27 mouse cellular contexts compared by ENCODE assay signal in the genomic region with DNA sequence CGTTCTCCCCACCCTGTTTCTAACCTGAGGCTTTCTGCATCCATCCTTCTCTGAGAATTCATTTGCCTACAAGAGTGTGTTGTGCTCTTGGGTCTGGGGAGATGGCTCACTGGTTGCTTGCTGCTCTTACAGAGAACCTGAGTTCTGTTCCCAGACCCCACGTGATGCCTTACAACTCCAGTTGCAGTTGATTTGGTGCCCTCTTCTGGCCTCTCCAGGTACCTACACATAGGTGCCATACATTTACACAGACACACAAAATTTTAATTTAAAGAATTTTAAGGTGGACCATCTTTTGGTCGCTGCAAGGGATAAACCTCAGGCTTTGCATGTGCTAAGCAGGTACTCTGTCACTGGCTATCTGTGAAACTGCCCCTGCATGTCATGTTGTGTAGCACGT. TPM values are rescaled to one million over a fixed set of nuclear protein-coding genes. Genes with fewer than 3 reads are reported as not detected.
A peak's percentile ranks its signal among the peaks of the same experiment; 100 is the strongest.
DNase-seq lines count a peak whose midpoint lies in the region; ATAC-seq and TF ChIP-seq lines count a peak whose summit lies in the region.
"Had no signal": no experiment of that assay in that cellular context is flagged by ENCODE, and none has a peak within 500 bp of the region (broad histone marks: within the 10 kb centered on the region; RNA-seq: fewer than 3 reads in every experiment).

No protein-coding gene starts in this region.

- H3K27me3 ChIP-seq in intestine, postnatal 0 days (replicated peaks; ENCODE audit: control insufficient read depth, insufficient read depth, low read length), result no peaks in the 10 kb centered on the region
- no peaks in the 10 kb centered on the region for H3K27me3 ChIP-seq in intestine, embryonic 15.5 days (replicated peaks)
- no peaks in the 10 kb centered on the region for H3K27me3 ChIP-seq in midbrain, postnatal 0 days (ENCODE audit: insufficient read depth, low read length)
- H3K27me3 ChIP-seq in midbrain, embryonic 16.5 days (ENCODE audit: control insufficient read depth, insufficient read depth, low read depth, low read length), result no peaks in the 10 kb centered on the region
- H3K27me3 ChIP-seq in liver, embryonic 11.5 days (replicated peaks; ENCODE audit: control insufficient read depth, insufficient read depth, low read length), result no peaks in the 10 kb centered on the region
- H3K27me3 ChIP-seq: forebrain, embryonic 13.5 days; heart, embryonic 13.5 days; hindbrain, embryonic 15.5 days had no signal

- DNase-seq in midbrain, postnatal 0 days (ENCODE audit: low spot score), result no peak
- peak; percentile 15 for DNase-seq in ES-E14 (ENCODE audit: low read depth, low spot score)
- DNase-seq in liver, embryonic 11.5 days (ENCODE audit: low spot score), result no peak
- DNase-seq in adrenal gland, adult 8-10 months, result no peak
- DNase-seq: adrenal gland, adult 2 months; adrenal gland, postnatal 25 days; cerebellum, adult 11-12 months; cerebellum, adult 8-10 months; cerebellum, postnatal 14 days; gastrocnemius, postnatal 10 days; gastrocnemius, postnatal 36 days; heart, adult 2 months; heart, postnatal 14 days had no signal

- H3K4me3 ChIP-seq in intestine, postnatal 0 days (ENCODE audit: low read depth, low read length), result no peak overlapping the region
- no peak overlapping the region for H3K4me3 ChIP-seq in intestine, embryonic 15.5 days (replicated peaks)
- no peak overlapping the region for H3K4me3 ChIP-seq in midbrain, postnatal 0 days (ENCODE audit: low read depth, low read length)
- no peak overlapping the region for H3K4me3 ChIP-seq in midbrain, embryonic 16.5 days (ENCODE audit: low read depth, low read length)
- no peak overlapping the region for H3K4me3 ChIP-seq in ES-E14 (ENCODE audit: insufficient read depth in 1 of 2, low read depth in 1 of 2, low read length in 2 of 2, poor library complexity in 1 of 2, severe bottlenecking in 1 of 2)
- H3K4me3 ChIP-seq in cortical plate, adult 2 months (ENCODE audit: insufficient read depth, low read length), result no peak overlapping the region
- no peak overlapping the region for H3K4me3 ChIP-seq in liver, embryonic 11.5 days (ENCODE audit: low read depth, low read length)
- H3K4me3 ChIP-seq: forebrain, embryonic 10.5 days; forebrain, embryonic 13.5 days; heart, adult 2 months; heart, embryonic 10.5 days; heart, embryonic 13.5 days; hindbrain, embryonic 12.5 days; hindbrain, embryonic 15.5 days had no signal

- H3K4me1 ChIP-seq in intestine, postnatal 0 days (replicated peaks; ENCODE audit: control insufficient read depth, insufficient read depth, low read length), result 0 out of 2 replicates have a peak, but pooled peaks cover 5% of the 10 kb centered on the region
- peaks cover 9% of the 10 kb centered on the region; the same call in 1 of the 2 replicates for H3K4me1 ChIP-seq in intestine, embryonic 15.5 days (replicated peaks)
- no peaks in the 10 kb centered on the region for H3K4me1 ChIP-seq in midbrain, postnatal 0 days (ENCODE audit: insufficient read depth, low read length)
- no peaks in the 10 kb centered on the region for H3K4me1 ChIP-seq in midbrain, embryonic 16.5 days (ENCODE audit: control insufficient read depth, insufficient read depth, low read length)
- H3K4me1 ChIP-seq in ES-E14 (ENCODE audit: control insufficient read depth in 2 of 2, insufficient read depth in 2 of 2, low read length in 2 of 2, poor library complexity in 1 of 2), result no peaks in the 10 kb centered on the region
- peaks cover 6% of the 10 kb centered on the region for H3K4me1 ChIP-seq in cortical plate, adult 2 months (ENCODE audit: control insufficient read depth, insufficient read depth, low read length)
- no peaks in the 10 kb centered on the region; the same call in 1 of the 2 replicates for H3K4me1 ChIP-seq in liver, embryonic 11.5 days (replicated peaks; ENCODE audit: control insufficient read depth, insufficient read depth, low read length)
- H3K4me1 ChIP-seq: hindbrain, embryonic 15.5 days had no signal

- H3K9me3 ChIP-seq in intestine, postnatal 0 days (ENCODE audit: control insufficient read depth), result no peaks in the 10 kb centered on the region
- H3K9me3 ChIP-seq in intestine, embryonic 15.5 days, result no peaks in the 10 kb centered on the region
- H3K9me3 ChIP-seq in midbrain, postnatal 0 days (ENCODE audit: low read length), result no peaks in the 10 kb centered on the region
- no peaks in the 10 kb centered on the region for H3K9me3 ChIP-seq in midbrain, embryonic 16.5 days (replicated peaks; ENCODE audit: control insufficient read depth, low read length, poor library complexity, severe bottlenecking)
- H3K9me3 ChIP-seq in ES-E14 (ENCODE audit: control insufficient read depth, insufficient read depth, low read depth, low read length), result no peaks in the 10 kb centered on the region
- no peaks in the 10 kb centered on the region for H3K9me3 ChIP-seq in liver, embryonic 11.5 days (ENCODE audit: control insufficient read depth, low read length)
- H3K9me3 ChIP-seq: forebrain, embryonic 13.5 days; heart, embryonic 10.5 days; hindbrain, embryonic 12.5 days; hindbrain, embryonic 15.5 days had no signal

- peak; percentile 11; the same call in 1 of the 2 replicates for TF ChIP-seq CTCF in intestine, postnatal 0 days (IDR thresholded peaks at IDR 0.05; ENCODE audit: low read depth)
- peak; percentile 21 for TF ChIP-seq CTCF in midbrain, postnatal 0 days (IDR thresholded peaks at IDR 0.05)
- TF ChIP-seq CTCF in cortical plate, adult 2 months (IDR thresholded peaks at IDR 0.05; ENCODE audit: extremely low read depth, insufficient read depth, low read length), result 0 out of 2 replicates have a peak, but pooled peaks have one; percentile 3

- H3K27ac ChIP-seq in intestine, postnatal 0 days (ENCODE audit: low read depth, low read length), result no peak overlapping the region
- H3K27ac ChIP-seq in intestine, embryonic 15.5 days, result no peak overlapping the region
- no peak overlapping the region for H3K27ac ChIP-seq in midbrain, postnatal 0 days (ENCODE audit: low read depth, low read length)
- no peak overlapping the region for H3K27ac ChIP-seq in midbrain, embryonic 16.5 days (ENCODE audit: low read length)
- H3K27ac ChIP-seq in ES-E14 (ENCODE audit: insufficient read depth, low read depth, low read length, poor library complexity, severe bottlenecking), result no peak overlapping the region
- no peak overlapping the region for H3K27ac ChIP-seq in cortical plate, adult 2 months (ENCODE audit: insufficient read depth, low read length)
- no peak overlapping the region for H3K27ac ChIP-seq in liver, embryonic 11.5 days (ENCODE audit: low read depth, low read length)
- H3K27ac ChIP-seq: forebrain, embryonic 10.5 days; forebrain, embryonic 13.5 days; heart, adult 2 months; heart, embryonic 10.5 days; heart, embryonic 13.5 days; hindbrain, embryonic 12.5 days; hindbrain, embryonic 15.5 days had no signal

- in situ Hi-C loops in ES-E14 (cut with MboI; ENCODE audit: low sequenced_read_pairs in 2 of 2, unreplicated experiment in 2 of 2), result no loop called here

- H3K4me2 ChIP-seq in intestine, postnatal 0 days (replicated peaks; ENCODE audit: low read depth), result no peak overlapping the region
- H3K4me2 ChIP-seq in intestine, embryonic 15.5 days (replicated peaks), result no peak overlapping the region
- no peak overlapping the region for H3K4me2 ChIP-seq in midbrain, postnatal 0 days (ENCODE audit: low read depth, low read length, poor library complexity, severe bottlenecking)
- H3K4me2 ChIP-seq in midbrain, embryonic 16.5 days (ENCODE audit: low read length), result no peak overlapping the region
- H3K4me2 ChIP-seq in liver, embryonic 11.5 days, result no peak overlapping the region
- H3K4me2 ChIP-seq: forebrain, embryonic 13.5 days; heart, embryonic 13.5 days; hindbrain, embryonic 12.5 days; hindbrain, embryonic 15.5 days had no signal

- no peaks in the 10 kb centered on the region for H3K36me3 ChIP-seq in intestine, postnatal 0 days (ENCODE audit: control insufficient read depth, insufficient read depth)
- H3K36me3 ChIP-seq in intestine, embryonic 15.5 days, result no peaks in the 10 kb centered on the region
- H3K36me3 ChIP-seq in midbrain, postnatal 0 days (ENCODE audit: insufficient read depth, low read length), result no peaks in the 10 kb centered on the region
- H3K36me3 ChIP-seq in midbrain, embryonic 16.5 days (ENCODE audit: control insufficient read depth, insufficient read depth, low read length), result no peaks in the 10 kb centered on the region
- no peaks in the 10 kb centered on the region for H3K36me3 ChIP-seq in ES-E14 (ENCODE audit: control insufficient read depth, insufficient read depth, low read length, poor library complexity, severe bottlenecking)
- no peaks in the 10 kb centered on the region for H3K36me3 ChIP-seq in liver, embryonic 11.5 days (ENCODE audit: control insufficient read depth, insufficient read depth, low read length)
- H3K36me3 ChIP-seq: forebrain, embryonic 10.5 days; heart, embryonic 10.5 days; heart, embryonic 13.5 days; hindbrain, embryonic 12.5 days; hindbrain, embryonic 15.5 days had no signal

- no peak for TF ChIP-seq POLR2A in cortical plate, adult 2 months (IDR thresholded peaks at IDR 0.05; ENCODE audit: extremely low read depth, insufficient read depth, low read length)

- no peak for ATAC-seq in intestine, postnatal 0 days
- no peak for ATAC-seq in intestine, embryonic 15.5 days
- no peak for ATAC-seq in midbrain, postnatal 0 days (ENCODE audit: low FRiP score)
- no peak for ATAC-seq in midbrain, embryonic 16.5 days
- no peak for ATAC-seq in liver, embryonic 11.5 days (replicated peaks; ENCODE audit: low FRiP score)
- ATAC-seq: forebrain, embryonic 13.5 days; forebrain, embryonic 16.5 days had no signal

- WGBS in intestine, postnatal 0 days, result 92% methylated on average over 4 of the region's 4 CpGs
- WGBS in intestine, embryonic 15.5 days, result 91% methylated on average over 4 of the region's 4 CpGs
- WGBS in midbrain, postnatal 0 days, result 90% methylated on average over 4 of the region's 4 CpGs
- WGBS in midbrain, embryonic 16.5 days, result 93% methylated on average over 4 of the region's 4 CpGs
- WGBS in liver, embryonic 11.5 days, result 78% methylated on average over 4 of the region's 4 CpGs

- no peak overlapping the region for H3K9ac ChIP-seq in intestine, postnatal 0 days (ENCODE audit: low read depth, low read length)
- no peak overlapping the region for H3K9ac ChIP-seq in intestine, embryonic 15.5 days
- H3K9ac ChIP-seq in midbrain, postnatal 0 days (replicated peaks; ENCODE audit: low read length, poor library complexity, severe bottlenecking), result no peak overlapping the region
- no peak overlapping the region for H3K9ac ChIP-seq in midbrain, embryonic 16.5 days (ENCODE audit: low read depth, low read length)
- H3K9ac ChIP-seq in ES-E14 (ENCODE audit: insufficient read depth, low read depth, low read length, poor library complexity, severe bottlenecking), result no peak overlapping the region
- H3K9ac ChIP-seq in liver, embryonic 11.5 days (ENCODE audit: low read depth, low read length), result no peak overlapping the region
- H3K9ac ChIP-seq: forebrain, embryonic 13.5 days; heart, embryonic 13.5 days; hindbrain, embryonic 12.5 days; hindbrain, embryonic 15.5 days had no signal

RNA-seq across cellular contexts. Expression of a gene that starts 57.5 kb away (rescaled TPM):
- 0.46 TPM in 2 replicates for polyA plus RNA-seq in intestine, postnatal 0 days (2015; fragmentation: Nextera tagmentation; extraction: Ambion mirVana)
- polyA plus RNA-seq in intestine, embryonic 15.5 days (2015; fragmentation: Nextera tagmentation; extraction: Ambion mirVana), result 0.97 and 0.98 TPM in 2 replicates
- total RNA-seq in midbrain, postnatal 0 days (2014; rRNA removed), result 1.9 and 2.4 TPM in 2 replicates
- 1.6 and 1.9 TPM in 2 replicates for polyA plus RNA-seq in midbrain, postnatal 0 days (2015; fragmentation: Nextera tagmentation; extraction: Ambion mirVana)
- 1.5 and 1.8 TPM in 2 replicates for polyA plus RNA-seq in midbrain, embryonic 16.5 days (2015; fragmentation: Nextera tagmentation; extraction: Ambion mirVana)
- total RNA-seq in ES-E14 (2012; rRNA removed), result 0.94 and 1.2 TPM in 2 replicates
- 18.8 and 19.5 TPM in 2 replicates for polyA plus RNA-seq in cortical plate, adult 2 months (2012; rRNA removed)
- 0.04 TPM in 1 of 2 replicates, not detected in the other for polyA plus RNA-seq in liver, embryonic 11.5 days (2014; fragmentation: Nextera tagmentation; extraction: Ambion mirVana)
- total RNA-seq in adrenal gland, adult 8-10 months (2022), result 1 to 10 TPM; 1.0 to 2.7 (median 2.3) TPM
- total RNA-seq: granulocyte monocyte progenitor cell, adult 5-6 weeks had no signal
- polyA plus RNA-seq: embryonic facial prominence, embryonic 14.5 days; heart, embryonic 10.5 days; heart, embryonic 13.5 days; heart, embryonic 16.5 days had no signal
